Mouse (Mus musculus) myocyte (in vitro differentiated cells): ENCODE results near the gene Rptn.

Source experiments
- CEBPB ChIP-seq: IDR thresholded peaks from 2 replicates; pipeline ENCODE4 v1.6.1; 2011; ENCODE audit warnings: mild to moderate bottlenecking, moderate library complexity; ENCODE audit not compliant: poor library complexity, insufficient read depth, severe bottlenecking
- MAX ChIP-seq: IDR thresholded peaks from one replicate; pipeline ENCODE4 v1.6.1; 2011; ENCODE audit warnings: low read depth, mild to moderate bottlenecking, control low read depth
- MYOD1 ChIP-seq, 3 experiments: IDR thresholded peaks; one replicate each; pipeline ENCODE4 v1.6.1; 2011; ENCODE audit warnings: control low read depth in 2 of 3, low read depth in 2 of 3, mild to moderate bottlenecking in 2 of 3, moderate library complexity in 1 of 3; ENCODE audit not compliant: insufficient read length in 2 of 3, control insufficient read depth in 1 of 3
- MYOG ChIP-seq, 3 experiments: IDR thresholded peaks; one replicate each; pipeline ENCODE4 v1.6.1; 2011; ENCODE audit warnings: control low read depth in 2 of 3, low read depth in 2 of 3, mild to moderate bottlenecking in 2 of 3; ENCODE audit not compliant: insufficient read length in 2 of 3, control insufficient read depth in 1 of 3, insufficient read depth in 1 of 3
- POLR2A ChIP-seq: IDR thresholded peaks from one replicate; pipeline ENCODE4 v1.6.1; 2011; ENCODE audit warnings: low read depth, mild to moderate bottlenecking, control low read depth, moderate library complexity; ENCODE audit not compliant: insufficient read length
- POLR2AphosphoS2 ChIP-seq: IDR thresholded peaks from one replicate; pipeline ENCODE4 v1.6.1; 2011; ENCODE audit warnings: low read depth, control low read depth; ENCODE audit not compliant: insufficient read length
- REST ChIP-seq: IDR thresholded peaks from one replicate; pipeline ENCODE4 v1.6.1; 2011; ENCODE audit warnings: mild to moderate bottlenecking, control low read depth, moderate library complexity; ENCODE audit not compliant: insufficient read depth, insufficient read length
- SRF ChIP-seq: IDR thresholded peaks from one replicate; pipeline ENCODE4 v1.6.1; 2011; ENCODE audit warnings: low read depth; ENCODE audit not compliant: control insufficient read depth, insufficient read length
- TCF12 ChIP-seq: IDR thresholded peaks from one replicate; pipeline ENCODE4 v1.6.1; 2011; ENCODE audit warnings: mild to moderate bottlenecking, control low read depth; ENCODE audit not compliant: poor library complexity, insufficient read depth, severe bottlenecking
- TCF3 ChIP-seq: IDR thresholded peaks from one replicate; pipeline ENCODE4 v1.6.1; 2011; ENCODE audit warnings: low read depth, control low read depth; ENCODE audit not compliant: insufficient read length
- USF1 ChIP-seq: IDR thresholded peaks from one replicate; pipeline ENCODE4 v1.6.1; 2011; ENCODE audit warnings: low read depth, mild to moderate bottlenecking, control low read depth, moderate library complexity

DNA sequence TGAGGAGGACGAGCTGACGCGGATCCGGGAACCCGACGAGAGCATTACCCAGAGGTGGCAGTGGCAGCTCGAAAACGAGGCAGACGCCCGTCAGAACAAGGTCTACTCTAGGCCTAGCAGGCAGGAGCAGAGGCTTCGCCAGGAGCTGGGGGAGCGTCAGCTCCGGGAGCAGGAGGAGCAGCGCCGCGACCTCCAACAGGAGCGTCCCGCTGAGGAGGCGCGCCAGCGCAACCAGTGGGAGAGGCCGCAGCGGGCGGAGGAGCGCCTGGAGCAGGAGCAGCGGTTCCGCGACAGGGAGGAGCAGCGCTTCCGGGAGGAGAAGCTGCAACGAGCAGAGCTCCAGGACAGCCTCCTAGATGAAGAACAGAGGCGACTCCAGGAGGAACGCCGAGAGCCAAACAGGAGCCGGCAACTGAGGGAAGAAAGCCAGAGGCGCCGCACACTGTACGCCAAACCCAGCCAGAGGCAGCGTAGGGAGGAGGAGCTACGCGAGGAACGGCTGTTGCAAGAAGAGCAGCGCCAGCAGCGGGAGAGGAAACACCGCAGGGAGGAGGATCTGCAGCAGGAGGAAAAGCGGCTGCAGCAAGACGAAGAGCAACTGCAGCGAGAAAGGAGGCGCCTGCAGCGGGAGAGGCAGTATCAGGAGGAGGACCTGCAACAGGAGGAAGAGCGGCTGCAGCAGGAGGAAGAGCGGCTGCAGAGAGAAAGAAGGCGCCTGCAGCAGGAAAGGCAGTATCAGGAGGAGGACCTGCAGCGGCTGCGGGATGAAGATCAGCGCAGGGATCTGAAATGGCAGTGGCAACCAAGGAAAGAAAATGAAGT, 51.1 kb downstream of the Rptn start:
- TF ChIP-seq MAX: no peak
- TF ChIP-seq POLR2A: no peak
- no peak for TF ChIP-seq SRF
- no peak for TF ChIP-seq REST
- no peak for TF ChIP-seq TCF12
- no peak for TF ChIP-seq CEBPB
- no peak for TF ChIP-seq USF1
- TF ChIP-seq MYOD1 (IDR thresholded peaks at IDR 0.05; ENCODE audit: control insufficient read depth in 1 of 3, insufficient read length in 2 of 3, low read depth in 2 of 3): no peak
- TF ChIP-seq POLR2AphosphoS2: no peak
- no peak for TF ChIP-seq TCF3
- peak in 2 of 3 experiments; percentile 26 to 36 for TF ChIP-seq MYOG (IDR thresholded peaks at IDR 0.05; ENCODE audit: control insufficient read depth in 1 of 3, insufficient read depth in 1 of 3, insufficient read length in 2 of 3, low read depth in 2 of 3)
